Mouse (Mus musculus) layer of hippocampus, postnatal 14 days (tissue): ENCODE measurements around the gene Osgepl1. TPM values are rescaled to one million over a fixed set of nuclear protein-coding genes. Genes with fewer than 3 reads are reported as not detected.

Experiments used
- total RNA-seq, 2 experiments: library from RNA; stranded (reverse); gene quantifications; 2 replicates each; pipeline ENCODE4 v1.2.3; 2021

The Osgepl1 gene
- total RNA-seq, 2 experiments from 2014 or later, result 16.6 to 17.7 TPM

Other genes starting within 250 kb of the Osgepl1 start
- gene 1700019A02Rik, start 126.0 kb upstream of the Osgepl1 start, total RNA-seq, result not detected
- 10 to 100 TPM in 1 of 2 experiments, 1 to 10 TPM in 1; 9.7 to 12.2 TPM for gene Pms1, start 16.6 kb upstream of the Osgepl1 start, total RNA-seq
- 1 to 10 TPM; 6.2 to 6.4 TPM for gene Ormdl1, start 16.5 kb upstream of the Osgepl1 start, total RNA-seq
- under 1 TPM in 1 of 2 experiments, not detected in 1; 0.65 TPM for gene Gm28778, start 16.5 kb upstream of the Osgepl1 start, total RNA-seq
- gene Asdurf, start 39.0 kb downstream of the Osgepl1 start, total RNA-seq, result 1 to 10 TPM in 1 of 2 experiments, not detected in 1; 3.8 TPM
- gene Gm28551, start 39.0 kb downstream of the Osgepl1 start, total RNA-seq, result under 1 TPM; 0.14 to 0.36 TPM
- 10 to 100 TPM; 27.7 TPM for gene Asnsd1, start 39.1 kb downstream of the Osgepl1 start, total RNA-seq